Mouse (Mus musculus) embryonic fibroblast, embryonic 13.5 days (primary cell): ENCODE measurements around the gene Lgals9.

Experiments used
- CTCF ChIP-seq: IDR thresholded peaks from 2 replicates; pipeline ENCODE4 v1.5.1; 2011; ENCODE audit warnings: mild to moderate bottlenecking, control low read depth, low read length, moderate library complexity, borderline replicate concordance; ENCODE audit not compliant: insufficient read depth
- POLR2A ChIP-seq: IDR thresholded peaks from 2 replicates; pipeline ENCODE4 v1.6.1; 2011; ENCODE audit warnings: low read depth, mild to moderate bottlenecking, control low read depth, low read length, moderate library complexity

DNA sequence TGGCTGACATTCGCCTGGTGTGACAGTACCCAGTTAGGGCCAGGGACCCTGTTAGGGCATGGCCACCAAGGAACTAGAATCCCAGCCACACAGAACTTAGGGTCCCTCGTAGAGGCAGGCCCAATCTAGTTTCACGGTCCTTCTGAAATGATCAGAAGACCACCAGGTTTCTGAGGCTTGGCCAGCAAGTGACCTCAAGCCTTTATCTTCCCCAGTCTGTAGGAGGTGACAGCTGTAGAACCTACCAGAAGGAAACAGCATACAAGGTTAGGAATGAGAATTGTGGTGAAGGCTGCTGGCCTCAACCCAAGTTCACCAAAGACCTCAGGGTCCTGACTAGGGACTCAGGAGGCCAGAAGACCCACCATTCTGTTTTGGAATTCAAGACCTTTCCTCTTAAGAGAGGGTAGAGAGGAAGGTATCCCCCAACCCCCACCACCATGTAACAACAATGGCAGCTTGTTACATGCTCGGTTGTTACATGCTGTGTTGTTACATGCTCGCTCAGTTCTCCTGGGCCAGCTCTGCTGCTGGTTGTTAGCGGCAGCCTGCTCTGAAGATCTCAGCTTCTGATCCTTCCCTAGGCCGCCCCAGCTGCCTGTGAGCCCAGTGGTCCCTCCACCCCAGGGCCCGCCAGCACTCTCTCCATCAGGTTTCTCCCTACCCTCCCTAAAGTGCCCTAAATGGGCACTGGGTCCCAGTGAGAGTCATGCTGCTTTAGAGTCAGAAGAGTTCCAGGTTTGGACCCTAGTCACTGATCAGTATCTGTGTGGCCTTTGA is 7.8 kb downstream of the Lgals9 start:
- no peak for TF ChIP-seq POLR2A
- no peak for TF ChIP-seq CTCF
